Mouse (Mus musculus) megakaryocyte, adult 5-6 weeks (primary cell): Measurements from ENCODE around the gene Cxcl2. TPM values are rescaled to one million over a fixed set of nuclear protein-coding genes. Genes with fewer than 3 reads are reported as not detected.

Experiments
- ATAC-seq: 2 replicates; pipeline ENCODE4 v1.8.0; 2016; ENCODE audit warnings: mild to moderate bottlenecking, inconsistent platforms; ENCODE audit not compliant: poor library complexity, severe bottlenecking
- total RNA-seq, 2 experiments: library from RNA; stranded (forward) in 1 of 2; stranded (reverse) in 1 of 2; fragments of 153-499, 151-499 nt in 1 of 2; fragments of 221-1000, 200-1000 nt in 1 of 2; gene quantifications; 2 replicates each; pipeline versions ENCODE4 v1.2.3 to v1.2.4; 2015 to 2017

Cxcl2 gene
- total RNA-seq, 2 experiments from 2014 or later: 38.9 to 51.7 TPM

- no peak for ATAC-seq
Measured at GRCm38 (mm10) chr5:90891464-90891813, 12.2 kb upstream of the Cxcl2 start.

DNA sequence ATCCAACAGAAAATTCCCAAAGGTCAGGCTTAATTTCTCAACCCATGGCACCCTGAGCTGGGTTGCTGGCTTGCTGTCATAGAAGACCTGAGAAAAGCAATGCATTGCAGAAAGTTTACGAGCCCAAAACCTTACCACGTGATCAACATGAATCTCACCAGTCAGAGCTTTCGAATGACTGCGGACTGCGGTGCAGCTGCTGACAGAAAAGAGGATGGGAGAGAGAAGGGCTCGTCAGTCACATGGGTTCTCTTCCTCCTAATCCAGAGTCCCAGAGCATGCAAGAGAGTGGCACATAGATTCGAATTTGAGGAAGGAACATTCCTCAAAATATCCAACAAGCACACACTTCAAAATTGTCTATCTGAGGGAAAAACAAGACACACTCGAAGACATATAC lies 9.4 kb upstream of the Cxcl2 start:
- ATAC-seq: no peak

- peak; percentile 67 for ATAC-seq
Measured at GRCm38 (mm10) chr5:90897429-90897828, 6.2 kb upstream of the Cxcl2 start.

DNA sequence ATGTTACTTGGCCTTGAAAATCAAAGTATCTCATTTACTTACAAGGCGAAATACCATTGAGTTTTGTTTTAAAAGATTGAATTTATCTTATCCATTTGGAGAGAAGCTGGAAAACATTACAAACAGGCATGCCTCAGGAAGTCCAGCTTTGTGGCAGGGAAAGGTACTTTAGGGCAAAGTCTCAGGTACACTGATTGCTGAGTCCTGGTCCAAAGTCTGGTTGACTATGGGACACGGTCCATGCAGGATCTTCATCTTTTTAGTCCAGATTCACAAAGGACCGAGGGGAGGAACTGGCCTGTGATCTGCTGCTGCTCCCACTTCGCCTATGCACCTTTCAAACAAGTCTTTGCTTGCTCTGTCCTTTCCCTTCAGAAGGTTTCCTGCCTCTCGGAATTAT lies 4.4 kb upstream of the Cxcl2 start:
- no peak for ATAC-seq

GRCm38 (mm10) chr5:90900147-90900546 lies 3.5 kb upstream of the Cxcl2 start:
- no peak for ATAC-seq

GRCm38 (mm10) chr5:90900688-90901087 lies 3.0 kb upstream of the Cxcl2 start:
- no peak for ATAC-seq

DNA sequence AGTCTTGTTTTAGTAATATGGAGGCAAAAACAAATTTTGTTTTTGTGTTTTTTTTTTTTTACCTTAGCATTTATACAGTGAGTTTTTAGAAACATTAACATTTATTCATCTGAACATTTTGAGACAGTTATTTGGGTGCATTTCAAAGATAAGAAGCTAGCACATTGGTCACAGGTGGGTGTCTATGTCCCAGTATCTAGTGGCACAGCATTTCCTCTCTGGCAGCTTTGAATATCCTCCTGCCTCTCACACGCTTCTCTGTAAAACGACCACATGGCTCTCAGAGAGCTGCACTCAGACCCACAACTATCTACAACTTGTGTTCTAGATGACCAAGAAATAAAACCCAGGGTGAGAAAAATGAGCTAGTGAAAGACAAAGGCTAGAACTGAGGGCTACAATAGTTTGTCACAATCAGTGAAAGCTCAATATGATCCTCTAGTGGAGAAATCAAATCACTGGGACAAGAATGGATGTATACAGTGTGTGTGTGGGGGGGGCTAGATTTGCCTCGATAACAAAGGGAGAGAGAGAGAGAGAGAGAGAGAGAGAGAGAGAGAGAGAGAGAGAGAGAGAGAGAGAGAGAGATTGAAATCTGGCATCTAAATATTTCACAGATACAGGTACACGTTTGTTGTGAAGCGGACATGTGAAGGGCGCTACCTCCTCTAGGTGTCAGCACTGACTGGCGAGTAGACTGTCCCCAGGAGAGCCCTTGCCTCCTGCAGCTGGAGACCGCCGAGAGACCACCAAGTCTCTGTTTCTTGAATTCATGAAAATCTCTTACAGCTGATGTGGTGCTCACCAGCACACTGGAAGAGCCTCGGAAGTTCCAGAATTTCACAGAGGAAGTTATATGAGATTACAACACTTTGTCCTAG lies 1.1 kb upstream of the Cxcl2 start:
- ATAC-seq: peak; percentile 17

GRCm38 (mm10) chr5:90908983-90909382 lies 5.3 kb downstream of the Cxcl2 start:
- ATAC-seq: peak; percentile 100

GRCm38 (mm10) chr5:90919495-90919894 lies 15.8 kb downstream of the Cxcl2 start:
- no peak for ATAC-seq

- ATAC-seq: no peak
Measured at GRCm38 (mm10) chr5:90922958-90923357, 19.3 kb downstream of the Cxcl2 start.

DNA sequence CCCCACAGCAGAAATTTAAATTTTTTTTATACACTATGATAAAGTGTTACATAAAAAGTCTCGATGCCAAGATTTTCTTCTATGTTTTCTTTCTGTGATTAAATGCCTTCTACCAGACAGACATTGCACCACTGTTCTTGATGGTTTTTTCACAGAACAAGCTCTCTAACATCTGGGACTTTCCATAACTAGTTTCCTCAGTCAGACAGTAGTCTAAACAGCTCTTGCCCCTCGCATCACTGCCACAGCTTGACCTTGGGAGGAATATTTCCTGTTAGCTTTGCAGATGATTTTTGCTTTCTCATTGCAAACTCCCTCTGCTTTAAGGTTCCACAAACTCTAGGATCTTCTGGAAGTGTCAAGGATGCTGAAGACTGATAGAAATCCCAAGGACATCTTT lies 26.9 kb downstream of the Cxcl2 start:
- peak; percentile 6; the same call in 1 of the 2 replicates for ATAC-seq

DNA sequence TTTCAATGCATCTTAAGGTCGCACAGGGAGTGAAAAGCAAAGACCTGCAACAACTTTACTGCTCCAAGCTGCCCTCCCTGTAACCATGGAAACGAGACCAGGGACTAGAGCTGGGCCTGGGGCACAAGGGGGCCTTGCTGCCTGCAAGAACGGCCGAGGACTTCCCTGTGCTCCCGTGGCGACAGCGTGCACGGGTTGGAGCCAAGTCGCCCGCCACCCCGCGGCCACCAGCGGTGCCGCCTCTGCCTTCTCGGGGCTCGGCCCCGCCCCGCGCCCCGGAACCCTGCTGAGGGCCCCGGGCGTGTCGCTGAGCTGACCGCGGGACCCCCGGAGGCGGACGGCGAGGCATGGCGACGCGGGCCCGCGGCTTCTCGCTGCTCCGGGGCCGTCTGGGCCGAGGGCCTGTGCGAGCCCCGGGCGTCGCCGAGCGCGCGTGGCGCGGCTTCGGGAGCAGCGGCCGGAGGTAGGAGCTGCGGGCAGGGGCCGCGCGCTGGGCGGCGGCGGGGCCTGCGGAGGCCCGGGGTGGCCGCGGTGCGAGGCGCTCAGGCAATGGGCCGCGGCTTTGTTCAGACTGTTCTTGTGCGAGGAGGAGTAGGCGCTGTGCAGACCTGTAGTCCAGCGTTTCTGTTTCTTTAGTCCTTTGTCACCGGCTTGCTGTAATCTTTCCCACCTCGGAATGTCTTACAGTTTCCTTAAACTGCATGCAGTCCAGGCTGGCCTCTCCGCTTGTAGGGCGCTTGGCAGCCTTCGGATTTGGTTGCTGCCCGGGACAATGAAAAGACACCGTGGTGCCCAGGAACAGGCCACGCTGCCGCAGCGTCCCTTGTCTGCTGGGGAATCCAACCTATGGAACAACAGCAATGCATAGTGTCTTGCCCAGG lies 27.5 kb downstream of the Cxcl2 start, which contains the start of gene Mthfd2l:
Mthfd2l (plus strand) TSS at position 147 of the 881 bp plus-strand sequence.
- ATAC-seq: peak; percentile 99

DNA sequence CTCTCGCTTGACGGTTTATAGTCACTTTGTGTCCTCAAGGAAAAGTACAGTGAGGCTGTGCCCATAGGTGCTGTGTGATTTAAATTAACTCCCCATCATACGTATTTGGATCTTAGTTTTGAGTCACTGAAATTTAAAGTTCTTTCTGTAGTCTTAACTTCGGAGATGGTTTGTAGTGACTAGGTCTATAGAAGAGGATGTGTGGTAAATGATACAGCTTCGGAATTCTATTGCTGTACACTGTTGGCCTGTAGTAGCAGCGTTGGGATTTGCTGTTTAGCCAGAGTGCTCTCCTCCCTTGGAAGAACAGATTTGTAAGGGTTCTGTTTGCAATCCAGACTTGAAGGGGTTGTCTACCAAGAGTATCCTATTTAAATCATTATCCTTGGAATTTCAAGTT lies 28.2 kb downstream of the Cxcl2 start:
- ATAC-seq: 0 out of 2 replicates have a peak, but pooled peaks have one; percentile 3

GRCm38 (mm10) chr5:90936706-90937105 lies 33.0 kb downstream of the Cxcl2 start:
- ATAC-seq: no peak

DNA sequence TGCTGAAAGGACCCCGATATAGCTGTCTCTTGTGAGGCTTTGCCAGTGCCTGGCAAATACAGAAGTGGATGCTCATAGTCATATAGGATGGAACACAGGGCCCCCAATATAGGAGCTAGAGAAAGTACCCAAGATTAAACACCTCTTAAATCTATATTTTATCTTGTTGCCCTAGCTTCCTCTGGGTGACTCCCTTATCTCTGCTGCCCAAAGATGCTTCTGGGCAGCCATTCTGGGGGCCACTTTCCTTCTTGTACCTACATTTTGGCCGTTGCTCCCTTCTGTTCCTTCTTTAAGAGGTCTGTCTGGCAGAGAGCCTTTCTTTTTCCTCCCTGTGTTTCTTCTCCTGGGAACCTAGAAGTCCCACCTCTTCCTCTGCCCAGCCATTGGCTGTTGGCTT lies 41.8 kb downstream of the Cxcl2 start:
- ATAC-seq: no peak

DNA sequence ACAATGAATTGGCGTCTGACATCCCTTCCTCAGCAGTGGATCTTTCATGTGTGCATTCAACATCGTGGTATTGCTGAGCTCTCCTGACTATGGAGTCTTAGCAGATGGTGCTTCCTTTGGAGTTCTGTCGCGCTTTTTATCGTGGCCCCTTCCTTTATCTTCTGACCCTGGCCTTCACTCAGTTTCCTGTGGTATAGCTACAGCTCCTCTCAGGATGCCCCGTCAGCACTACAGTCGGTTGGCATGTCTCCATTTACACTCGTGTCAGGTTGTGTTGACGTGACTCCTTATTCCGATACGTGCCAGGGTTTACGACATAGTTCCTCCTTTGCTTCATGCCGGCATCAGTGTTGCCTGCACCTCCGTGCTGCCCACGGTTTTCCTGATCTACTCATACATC lies 45.8 kb downstream of the Cxcl2 start:
- no peak for ATAC-seq

DNA sequence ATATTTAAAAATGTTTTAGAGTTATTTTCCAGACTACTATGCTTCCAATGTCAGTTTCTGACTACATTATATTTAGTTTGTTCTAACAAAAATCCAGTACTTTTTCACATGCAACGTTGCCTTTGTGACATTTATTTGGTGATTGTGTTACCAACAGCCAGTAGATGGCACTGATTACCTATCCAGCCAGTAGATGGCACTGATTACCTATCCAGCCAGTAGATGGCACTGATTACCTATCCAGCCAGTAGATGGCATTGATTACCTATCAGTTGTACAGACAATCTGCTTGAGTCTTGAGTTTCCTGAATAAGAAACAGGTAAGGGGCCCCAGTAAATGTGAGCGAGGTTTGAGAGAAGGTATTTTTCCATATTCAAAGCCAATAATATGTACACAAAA lies 47.8 kb downstream of the Cxcl2 start:
- peak; percentile 89 for ATAC-seq

DNA sequence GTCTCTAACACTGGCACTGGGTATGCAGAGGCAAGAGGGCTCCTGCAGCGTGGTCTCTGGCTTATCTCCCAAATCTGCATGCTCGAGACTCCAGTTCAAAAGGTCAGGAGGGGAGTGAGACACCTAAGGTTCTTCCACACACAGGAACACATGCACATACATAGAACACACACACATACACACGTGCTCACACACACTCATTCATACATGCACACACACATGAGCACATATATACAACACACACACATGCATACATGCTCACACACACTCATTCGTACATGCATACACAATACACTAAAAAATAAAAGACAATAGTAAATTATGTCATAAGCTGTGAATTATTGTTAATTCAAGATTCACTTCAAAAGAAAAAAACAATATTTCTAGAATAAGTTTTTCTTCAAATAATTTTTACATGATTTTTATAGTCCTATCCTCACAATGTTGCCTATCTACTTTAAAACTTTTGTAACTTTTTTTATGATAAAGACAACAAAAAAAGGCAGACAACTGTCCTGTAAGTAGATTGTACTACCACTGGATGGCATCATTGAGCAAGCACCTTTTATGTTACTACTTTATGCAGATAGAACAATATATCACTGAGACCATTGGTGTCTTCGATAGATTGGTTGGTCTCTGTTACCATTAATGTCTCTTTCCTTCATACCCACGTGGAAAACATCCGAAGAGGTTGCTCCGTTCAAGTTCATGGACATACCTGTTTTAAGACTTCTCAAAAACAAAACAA lies 49.2 kb downstream of the Cxcl2 start:
- ATAC-seq: no peak
